Mouse (Mus musculus) bone marrow macrophage, adult 2 months (primary cell): ENCODE results near the gene 3110070M22Rik.

Source experiments
- CTCF ChIP-seq: IDR thresholded peaks from 2 replicates; pipeline ENCODE4 v1.5.1; 2012; ENCODE audit warnings: low read depth, mild to moderate bottlenecking, low read length, moderate library complexity
- POLR2A ChIP-seq: IDR thresholded peaks from 2 replicates; pipeline ENCODE4 v1.6.1; 2012; ENCODE audit warnings: mild to moderate bottlenecking, low read depth, low read length, borderline replicate concordance

- no peak for TF ChIP-seq CTCF
- no peak for TF ChIP-seq POLR2A
Measured at GRCm38 (mm10) chr13:119487880-119488580, at the start of gene 3110070M22Rik, which contains the start of gene Tmem267.
